Mouse (Mus musculus) limb, embryonic 10.5 days (tissue): Measurements from ENCODE around the gene Spg7. TPM values are rescaled to one million over a fixed set of nuclear protein-coding genes. Genes with fewer than 3 reads are reported as not detected.

Source experiments
- DNase-seq: peaks from one replicate; pipeline ENCODE4 v3.0.0-alpha.2; 2017; ENCODE audit warnings: low spot score
- H3K27ac ChIP-seq: fragments of 300-500 bp; sonication (generic); 2 replicates; pipeline ENCODE4 v1.5.1; 2016; ENCODE audit warnings: mild to moderate bottlenecking
- H3K27me3 ChIP-seq: fragments of 300-500 bp; sonication (generic); 2 replicates; pipeline ENCODE4 v1.6.1; 2016; ENCODE audit warnings: low read depth, mild to moderate bottlenecking; ENCODE audit not compliant: poor library complexity, severe bottlenecking
- H3K36me3 ChIP-seq: fragments of 300-500 bp; sonication (generic); 2 replicates; pipeline ENCODE4 v1.6.1; 2016; ENCODE audit warnings: mild to moderate bottlenecking, moderate library complexity
- H3K4me1 ChIP-seq: fragments of 300-500 bp; sonication (generic); 2 replicates; pipeline ENCODE4 v1.6.1; 2016
- H3K4me3 ChIP-seq: fragments of 300-500 bp; sonication (generic); 2 replicates; pipeline ENCODE4 v1.5.1; 2016; ENCODE audit warnings: mild to moderate bottlenecking, moderate library complexity
- H3K9me3 ChIP-seq: fragments of 300-500 bp; sonication (generic); replicated peaks from 2 replicates; pipeline ENCODE4 v1.6.1; 2016; ENCODE audit warnings: mild to moderate bottlenecking
- WGBS: fragments of 180-500 bp; shearing (Covaris S2); methylation state at CpG from one replicate; pipeline ENCODE4 v1.1.7; 2016; 5-methylcytosine and 5-hydroxymethylcytosine counted together
- polyA plus RNA-seq: library from polyadenylated mRNA; unstranded; fragments of >200 nt; fragmentation: Nextera tagmentation; extraction: Ambion mirVana; gene quantifications from 2 replicates; pipeline ENCODE4 v1.2.1, GENCODE M21; 2016

Gene Spg7
- polyA plus RNA-seq, 1 experiment from 2014 or later = 60.5 TPM

DNA sequence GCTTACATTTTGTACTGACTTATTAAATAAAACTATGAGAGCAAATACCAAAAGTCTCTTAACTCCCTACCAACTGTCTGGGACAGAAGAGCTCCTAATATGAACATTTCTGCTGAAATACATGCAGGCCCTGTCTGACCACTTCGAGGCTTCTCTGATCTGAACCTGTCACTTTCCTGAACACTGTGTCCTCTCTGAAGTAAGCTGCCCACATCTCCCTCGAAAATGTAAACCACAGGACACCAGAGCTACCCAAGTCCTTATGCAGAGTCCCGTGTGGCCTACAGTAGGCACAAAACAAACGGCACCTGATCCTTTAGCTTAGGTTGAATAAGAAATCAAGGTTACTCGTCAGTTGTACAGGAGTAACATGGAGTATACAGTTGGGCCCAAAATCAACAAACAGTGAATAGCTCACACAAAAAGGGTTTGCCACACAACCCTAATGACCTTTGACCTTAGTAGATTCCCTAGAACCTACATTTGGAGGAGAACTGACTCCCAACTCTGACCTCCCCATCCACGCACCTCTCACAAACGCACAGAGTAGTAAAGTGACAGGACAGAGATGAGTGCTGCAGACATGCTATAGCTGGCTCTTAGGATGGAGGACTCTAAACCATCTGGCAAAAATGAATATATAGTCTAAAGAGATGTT, 31.3 kb upstream of the Spg7 start:
- H3K27me3 ChIP-seq = no peaks in the 10 kb centered on the region
- WGBS = 88% methylated on average over 7 of the region's 7 CpGs
- H3K9me3 ChIP-seq = no peaks in the 10 kb centered on the region
- peaks cover 12% of the 10 kb centered on the region; the same call in 1 of the 2 replicates for H3K4me1 ChIP-seq
- H3K36me3 ChIP-seq = peaks cover 25% of the 10 kb centered on the region
- no peak for DNase-seq
- no peak overlapping the region for H3K27ac ChIP-seq
- no peak overlapping the region for H3K4me3 ChIP-seq

DNA sequence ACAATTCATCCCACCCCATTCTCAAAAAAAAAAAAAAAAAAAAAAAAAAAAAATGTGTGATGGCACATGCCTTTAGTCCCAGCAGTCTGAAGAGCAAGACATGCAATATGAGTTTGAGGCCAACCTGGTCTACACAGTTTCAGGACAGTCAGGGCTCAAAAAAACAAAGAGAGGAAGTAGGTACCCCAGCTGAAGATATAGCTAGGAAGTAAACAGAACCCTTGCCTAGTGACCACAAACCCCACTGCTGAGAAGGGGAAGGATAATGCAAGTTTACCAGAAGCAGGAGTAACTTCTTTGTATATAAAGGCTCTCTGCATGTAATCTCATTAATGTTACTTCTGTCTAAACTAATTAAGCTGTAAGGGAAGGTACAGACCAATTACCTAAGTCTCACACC, 30.0 kb upstream of the Spg7 start:
- Histone ChIP-seq H3K27ac (no peak overlapping the region), H3K4me3 (no peak overlapping the region), H3K36me3 (peaks cover 22% of the 10 kb centered on the region), H3K27me3 (no peaks in the 10 kb centered on the region), H3K4me1 (peaks cover 21% of the 10 kb centered on the region), H3K9me3 (no peaks in the 10 kb centered on the region)
- no peak for DNase-seq

DNA sequence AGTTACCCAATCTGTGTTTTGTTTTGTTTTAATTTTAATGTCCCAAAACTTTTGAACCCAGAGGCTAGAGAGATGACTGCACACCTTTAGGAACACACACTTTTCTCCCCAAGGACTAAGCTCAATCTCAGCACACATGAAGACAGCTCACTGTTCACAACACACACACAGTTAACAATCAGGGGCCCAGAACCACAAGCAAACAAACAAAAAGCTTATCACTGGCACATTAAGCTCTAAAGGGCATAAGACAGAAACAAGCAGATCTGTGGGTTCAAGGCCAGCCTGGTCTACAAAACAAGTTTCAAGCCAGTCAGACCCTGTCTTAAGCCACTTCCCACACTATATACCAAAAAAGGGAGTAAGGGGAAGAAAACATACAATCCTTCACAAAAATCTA, 29.3 kb upstream of the Spg7 start:
- no peak for DNase-seq
- H3K36me3 ChIP-seq = peaks cover 16% of the 10 kb centered on the region
- H3K27me3 ChIP-seq = no peaks in the 10 kb centered on the region
- H3K4me1 ChIP-seq = peaks cover 21% of the 10 kb centered on the region
- no peak overlapping the region for H3K4me3 ChIP-seq
- H3K9me3 ChIP-seq = no peaks in the 10 kb centered on the region
- no peak overlapping the region for H3K27ac ChIP-seq

DNA sequence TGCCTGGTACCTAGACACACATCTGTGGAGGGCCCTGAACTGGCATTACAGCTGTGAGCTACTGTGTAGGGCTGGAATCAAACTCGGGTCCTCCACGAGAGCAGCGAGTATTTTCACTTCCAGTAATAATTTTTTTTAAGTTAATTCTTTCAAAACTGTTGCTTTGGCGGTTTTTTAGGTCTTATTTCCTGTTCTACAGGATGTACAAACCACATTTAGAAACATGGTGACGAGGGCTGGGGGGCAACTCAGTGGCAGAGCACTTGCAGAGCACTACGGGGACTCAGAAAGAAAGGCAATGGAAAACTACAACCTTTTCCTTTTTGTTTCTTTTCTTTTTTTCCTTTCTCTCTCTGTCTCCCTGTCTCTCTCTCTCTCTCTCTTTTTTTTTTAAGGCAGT, 28.6 kb upstream of the Spg7 start:
- Histone ChIP-seq H3K4me3 (no peak overlapping the region), H3K9me3 (no peaks in the 10 kb centered on the region), H3K27ac (no peak overlapping the region), H3K4me1 (peaks cover 21% of the 10 kb centered on the region), H3K27me3 (no peaks in the 10 kb centered on the region), H3K36me3 (peaks cover 13% of the 10 kb centered on the region)
- 90% methylated on average over 6 of the region's 6 CpGs for WGBS
- no peak for DNase-seq

GRCm38 (mm10) chr8:123036956-123037355, 25.8 kb upstream of the Spg7 start:
- no peaks in the 10 kb centered on the region for H3K27me3 ChIP-seq
- peaks cover 37% of the 10 kb centered on the region for H3K4me1 ChIP-seq
- no peak for DNase-seq
- no peak overlapping the region for H3K27ac ChIP-seq
- no peak overlapping the region for H3K4me3 ChIP-seq
- H3K36me3 ChIP-seq = peaks cover 2% of the 10 kb centered on the region; the same call in 1 of the 2 replicates
- 71% methylated on average over 3 of the region's 3 CpGs for WGBS
- no peaks in the 10 kb centered on the region for H3K9me3 ChIP-seq

GRCm38 (mm10) chr8:123037487-123037886, 25.3 kb upstream of the Spg7 start:
- Histone ChIP-seq H3K9me3 (no peaks in the 10 kb centered on the region), H3K4me1 (peaks cover 37% of the 10 kb centered on the region), H3K4me3 (no peak overlapping the region), H3K36me3 (peaks cover 6% of the 10 kb centered on the region; the same call in 1 of the 2 replicates), H3K27me3 (no peaks in the 10 kb centered on the region), H3K27ac (no peak overlapping the region)
- 86% methylated on average over 11 of the region's 11 CpGs for WGBS
- no peak for DNase-seq

GRCm38 (mm10) chr8:123038351-123038750, 24.4 kb upstream of the Spg7 start:
- 89% methylated on average over 2 of the region's 2 CpGs for WGBS
- Histone ChIP-seq H3K4me1 (peaks cover 38% of the 10 kb centered on the region), H3K27ac (no peak overlapping the region), H3K27me3 (no peaks in the 10 kb centered on the region), H3K36me3 (peaks cover 6% of the 10 kb centered on the region; the same call in 1 of the 2 replicates), H3K4me3 (no peak overlapping the region), H3K9me3 (no peaks in the 10 kb centered on the region)
- DNase-seq = no peak

GRCm38 (mm10) chr8:123039376-123040109, 23.2 kb upstream of the Spg7 start:
- Histone ChIP-seq H3K27me3 (no peaks in the 10 kb centered on the region), H3K4me3 (peak overlapping the region; percentile 100), H3K4me1 (peaks cover 38% of the 10 kb centered on the region), H3K36me3 (peaks cover 11% of the 10 kb centered on the region; the same call in 1 of the 2 replicates), H3K27ac (peak overlapping the region; percentile 42; the same call in 1 of the 2 replicates), H3K9me3 (no peaks in the 10 kb centered on the region)
- WGBS = 89% methylated on average over 11 of the region's 11 CpGs
- DNase-seq = no peak

- Histone ChIP-seq H3K9me3 (no peaks in the 10 kb centered on the region), H3K27me3 (no peaks in the 10 kb centered on the region), H3K36me3 (peaks cover 15% of the 10 kb centered on the region; the same call in 1 of the 2 replicates), H3K4me1 (peaks cover 38% of the 10 kb centered on the region), H3K4me3 (peak overlapping the region; percentile 100), H3K27ac (peak overlapping the region; percentile 42; the same call in 1 of the 2 replicates)
- DNase-seq = no peak
- 38% methylated on average over 4 of the region's 4 CpGs for WGBS
Observed at GRCm38 (mm10) chr8:123040110-123040650, 22.6 kb upstream of the Spg7 start.

GRCm38 (mm10) chr8:123041008-123041773, 21.6 kb upstream of the Spg7 start:
- Histone ChIP-seq H3K9me3 (no peaks in the 10 kb centered on the region), H3K27ac (peak overlapping the region; percentile 99), H3K4me3 (peak overlapping the region; percentile 100), H3K27me3 (no peaks in the 10 kb centered on the region), H3K4me1 (peaks cover 38% of the 10 kb centered on the region), H3K36me3 (peaks cover 18% of the 10 kb centered on the region; the same call in 1 of the 2 replicates)
- WGBS = under 1% methylated on average over 71 of the region's 71 CpGs
- peak; percentile 77 for DNase-seq

- Histone ChIP-seq H3K4me1 (peaks cover 37% of the 10 kb centered on the region), H3K36me3 (peaks cover 18% of the 10 kb centered on the region; the same call in 1 of the 2 replicates), H3K27ac (peak overlapping the region; percentile 99), H3K27me3 (no peaks in the 10 kb centered on the region), H3K4me3 (peak overlapping the region; percentile 100), H3K9me3 (no peaks in the 10 kb centered on the region)
- DNase-seq = no peak
- WGBS = 3% methylated on average over 58 of the region's 60 CpGs
Observed at GRCm38 (mm10) chr8:123041774-123042105, 21.0 kb upstream of the Spg7 start.

GRCm38 (mm10) chr8:123042158-123042973, 20.4 kb upstream of the Spg7 start, which contains the start of gene Ankrd11:
Gene Ankrd11 (minus strand): TSS chr8:123042277.
- peak within 1 kb of the TSS; percentile 100 for H3K4me3 ChIP-seq
- no peaks in the 10 kb centered on the region for H3K27me3 ChIP-seq
- H3K27ac ChIP-seq = peak within 1 kb of the TSS; percentile 99
- no peaks in the 10 kb centered on the region for H3K9me3 ChIP-seq
- peak; percentile 98 for DNase-seq
- H3K36me3 ChIP-seq = peaks cover 16% of the 10 kb centered on the region; the same call in 1 of the 2 replicates
- WGBS = under 1% methylated on average over 91 of the region's 91 CpGs
- peaks cover 32% of the 10 kb centered on the region for H3K4me1 ChIP-seq
